Mouse (Mus musculus): ENCODE results near the gene Kdelc1. TPM values are rescaled to one million over a fixed set of nuclear protein-coding genes. Genes with fewer than 3 reads are reported as not detected.

The Kdelc1 gene
- polyA plus RNA-seq, 1 experiment from 2014 or later: 47.9 TPM

Other genes starting within 250 kb of the Kdelc1 start
- 61.5 and 73.7 TPM in 2 replicates for gene Tpp2, start 185.2 kb downstream of the Kdelc1 start, polyA plus RNA-seq (2016; fragmentation: Nextera tagmentation; extraction: Ambion mirVana)
- gene Mettl21c, start 98.8 kb downstream of the Kdelc1 start, polyA plus RNA-seq (2016; fragmentation: Nextera tagmentation; extraction: Ambion mirVana): 0.41 and 0.58 TPM in 2 replicates
- 0.07 and 0.09 TPM in 2 replicates for gene Gm8251, start 56.9 kb downstream of the Kdelc1 start, polyA plus RNA-seq (2016; fragmentation: Nextera tagmentation; extraction: Ambion mirVana)
- 94.6 and 112 TPM in 2 replicates for gene Tex30, start 16.4 kb downstream of the Kdelc1 start, polyA plus RNA-seq (2016; fragmentation: Nextera tagmentation; extraction: Ambion mirVana)
- gene Bivm, start 149 bp upstream of the Kdelc1 start, polyA plus RNA-seq (2016; fragmentation: Nextera tagmentation; extraction: Ambion mirVana): 19.9 and 21.2 TPM in 2 replicates
- 26.2 and 27.9 TPM in 2 replicates for gene Ercc5, start 28.9 kb upstream of the Kdelc1 start, polyA plus RNA-seq (2016; fragmentation: Nextera tagmentation; extraction: Ambion mirVana)
- not detected in 2 replicates for gene Mettl21e, start 100.2 kb upstream of the Kdelc1 start, polyA plus RNA-seq (2016; fragmentation: Nextera tagmentation; extraction: Ambion mirVana)